Mouse (Mus musculus): ENCODE measurements at regions not wholly inside any gene's neighbourhood (a gene's known extent, or its start where the extent isn't known, plus 50 kb on each side); places are given as distances from the start of the nearest gene placed in this dataset.

DNA sequence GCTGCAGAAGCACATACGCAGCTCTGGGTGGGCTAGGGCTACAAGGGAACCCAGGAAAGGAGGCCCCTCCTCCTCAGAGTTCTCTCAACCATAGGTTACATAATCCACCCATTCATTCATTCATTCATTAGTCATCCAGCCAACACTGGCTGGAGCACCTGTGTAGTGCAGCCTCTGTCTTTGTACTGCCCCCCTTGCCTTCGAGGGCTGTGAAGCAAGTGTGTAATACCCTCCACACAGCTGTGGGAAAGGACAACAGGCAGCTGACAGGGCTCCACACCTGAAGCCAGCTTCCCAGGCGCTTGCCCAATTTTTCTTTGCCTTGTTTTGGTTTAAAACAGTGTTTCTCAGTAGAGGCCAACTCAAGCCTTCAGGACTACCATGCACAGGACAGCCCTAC lies 285.0 kb upstream of the Runx1 start:
- DNase-seq = no peak

DNA sequence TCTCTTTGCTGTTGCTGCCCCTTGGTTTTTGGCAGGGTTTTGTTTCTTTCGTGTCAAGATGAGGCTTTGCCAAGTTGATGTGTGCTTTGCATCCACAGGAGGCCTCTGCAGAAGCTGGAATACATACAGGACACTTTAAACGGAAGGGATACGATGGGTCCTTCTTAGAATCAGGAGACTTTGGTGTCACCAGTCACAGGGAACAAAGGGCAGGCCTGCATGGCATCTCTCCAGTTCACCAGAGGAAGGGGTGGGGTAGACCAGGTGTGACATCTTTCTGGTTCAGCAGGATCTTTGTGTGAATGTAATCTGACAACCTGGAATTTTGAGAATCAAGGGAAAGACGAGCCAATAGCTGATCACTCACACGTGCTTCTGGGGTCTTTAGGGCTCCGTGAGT lies 284.5 kb upstream of the Runx1 start:
- DNase-seq = no peak

DNA sequence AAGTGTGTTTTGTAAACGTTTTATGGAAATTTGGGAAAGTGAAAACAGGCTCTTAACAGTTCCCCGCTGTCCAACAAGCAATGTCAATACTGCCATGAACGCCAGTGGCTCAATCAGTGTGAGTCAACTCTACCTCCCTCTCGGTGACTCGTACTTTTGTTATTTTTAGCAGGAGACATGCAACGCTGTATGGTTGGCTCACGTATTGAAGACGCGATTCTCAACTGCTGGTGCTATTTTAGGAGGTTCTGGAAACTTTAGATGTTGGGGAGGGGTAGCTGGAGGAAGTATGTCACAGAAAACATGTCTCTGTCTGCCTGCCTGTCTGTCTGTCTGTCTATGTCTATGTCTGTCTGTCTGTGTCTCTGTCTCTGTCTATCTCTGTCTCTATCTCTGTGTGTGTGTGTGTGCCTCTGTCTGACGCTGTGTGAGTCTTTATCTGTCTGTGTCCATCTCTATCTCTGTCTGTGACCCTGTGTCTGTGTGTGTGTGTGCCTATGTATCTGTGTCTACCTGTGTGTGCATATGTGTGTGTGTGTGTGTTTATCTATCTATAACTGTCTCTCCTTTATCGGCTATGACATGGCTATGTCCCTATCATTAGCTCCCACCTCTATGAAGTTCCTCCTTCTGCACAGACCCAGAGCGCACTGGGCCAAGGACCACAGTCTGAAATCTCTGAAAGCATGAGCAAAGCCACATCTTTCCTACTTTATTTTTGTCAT lies 283.9 kb upstream of the Runx1 start:
- DNase-seq = no peak

DNA sequence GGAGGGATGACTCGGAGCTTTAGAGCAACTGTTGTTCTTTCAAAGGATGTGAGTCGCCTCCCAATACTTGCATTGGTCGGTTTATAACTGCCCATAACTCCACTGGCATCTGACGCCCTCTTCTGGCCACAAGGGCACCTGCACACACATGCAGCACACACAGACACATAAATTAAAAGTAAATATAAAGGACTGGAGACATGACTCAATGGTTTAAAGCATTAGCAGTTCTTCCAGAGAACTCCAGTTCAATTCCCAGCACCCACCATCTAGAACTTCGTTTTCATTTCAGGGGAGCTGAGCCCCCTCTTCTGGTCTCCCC lies 281.5 kb upstream of the Runx1 start:
- no peak for DNase-seq

- no peak for DNase-seq
These were observed 281.0 kb upstream of the Runx1 start for GRCm38 (mm10) chr16:93106811-93107523.

- no peak for DNase-seq
These were observed 276.2 kb upstream of the Runx1 start for GRCm38 (mm10) chr16:93102174-93102573.

DNA sequence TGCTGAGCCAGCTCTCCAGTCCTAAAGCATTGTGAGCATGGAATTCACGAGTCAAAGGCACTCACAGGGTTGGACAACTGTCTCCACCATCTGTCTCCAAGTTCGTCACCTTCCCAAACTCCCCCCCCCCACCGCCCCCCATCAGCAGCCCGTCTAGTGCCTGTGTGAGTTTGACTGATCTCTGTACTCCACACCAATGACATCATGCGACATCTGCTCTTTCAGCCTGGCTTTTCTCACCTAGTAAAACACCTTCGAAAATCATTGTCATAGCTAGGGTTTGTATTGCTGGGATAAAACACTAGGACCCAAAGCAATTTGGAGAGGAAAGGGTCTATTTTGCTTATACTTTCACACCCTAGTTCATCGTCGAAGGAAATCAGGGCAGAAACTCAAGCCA lies 272.1 kb upstream of the Runx1 start:
- DNase-seq = no peak

GRCm38 (mm10) chr16:93096175-93096574 lies 270.2 kb upstream of the Runx1 start:
- no peak for DNase-seq

GRCm38 (mm10) chr16:93092796-93093195 lies 266.8 kb upstream of the Runx1 start:
- DNase-seq = no peak

DNA sequence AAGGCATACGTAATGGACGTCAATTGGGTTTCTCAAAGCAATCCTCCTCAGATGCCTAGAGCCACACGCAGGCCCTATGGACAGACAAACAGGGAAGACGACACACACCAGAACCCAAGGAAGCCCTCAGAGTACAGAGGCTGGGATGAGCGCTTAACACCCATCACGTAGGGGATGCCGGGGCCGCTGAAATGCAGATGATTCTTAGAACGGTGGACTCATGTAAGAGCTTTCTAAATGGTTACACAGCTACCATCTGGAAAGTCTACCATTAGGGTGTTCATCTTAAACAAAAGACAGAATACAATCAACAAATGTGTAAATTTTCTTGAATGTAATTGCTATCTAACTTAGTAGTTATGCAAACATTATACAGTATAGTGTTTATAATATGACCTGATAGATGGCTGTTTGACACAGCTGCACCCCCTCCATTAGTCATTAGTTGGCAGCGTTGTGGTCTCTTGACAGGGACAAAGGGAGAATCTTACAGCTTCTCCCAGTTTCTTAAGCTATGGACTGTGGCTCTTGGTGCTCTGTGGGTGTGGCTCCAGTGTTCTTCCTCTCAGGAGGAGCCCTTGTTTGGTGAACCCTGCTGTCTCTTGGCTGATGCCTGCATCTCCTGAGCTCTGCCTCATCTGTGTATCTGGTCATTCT lies 259.4 kb upstream of the Runx1 start:
- DNase-seq = no peak

DNA sequence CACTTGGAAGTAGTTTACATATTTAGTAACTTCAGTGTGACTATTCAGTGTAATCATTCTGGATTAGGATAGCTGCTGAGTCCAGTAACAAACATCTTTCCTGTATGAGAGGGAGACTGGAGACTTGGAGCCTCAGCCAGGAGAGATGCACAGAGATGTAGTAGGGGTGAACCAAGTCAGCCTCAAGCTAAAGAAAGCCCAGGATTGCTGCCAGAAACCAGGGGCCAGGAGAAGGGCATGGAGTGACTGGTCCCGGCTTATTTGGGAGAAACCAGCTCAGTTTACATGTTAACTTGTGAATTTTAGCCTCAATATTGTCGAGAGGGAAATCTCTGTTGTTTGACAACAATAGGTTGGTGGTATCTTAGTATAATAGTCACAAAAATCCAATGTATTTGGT lies 257.8 kb upstream of the Runx1 start:
- DNase-seq = no peak

GRCm38 (mm10) chr16:93083142-93083541 lies 257.2 kb upstream of the Runx1 start:
- DNase-seq = no peak

DNA sequence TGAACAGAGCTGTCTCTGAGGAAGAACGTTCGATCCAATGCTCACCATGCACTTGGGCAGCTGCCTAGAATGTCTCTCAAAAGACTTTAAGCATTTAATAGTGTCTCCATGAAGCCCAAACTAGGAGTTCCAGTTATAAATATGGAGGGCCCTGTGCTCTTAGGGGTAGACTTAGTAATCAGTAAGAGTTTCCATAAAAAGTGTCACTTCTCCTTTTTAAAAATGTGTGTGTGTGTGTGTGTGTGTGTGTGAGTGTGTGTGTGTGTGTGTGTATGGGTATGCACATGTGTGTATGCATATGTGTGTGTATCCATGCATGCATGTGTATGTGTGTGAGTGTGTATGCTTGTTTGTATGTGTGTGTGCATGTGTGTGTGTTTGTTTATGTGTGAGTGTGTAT lies 255.6 kb upstream of the Runx1 start:
- DNase-seq = no peak

DNA sequence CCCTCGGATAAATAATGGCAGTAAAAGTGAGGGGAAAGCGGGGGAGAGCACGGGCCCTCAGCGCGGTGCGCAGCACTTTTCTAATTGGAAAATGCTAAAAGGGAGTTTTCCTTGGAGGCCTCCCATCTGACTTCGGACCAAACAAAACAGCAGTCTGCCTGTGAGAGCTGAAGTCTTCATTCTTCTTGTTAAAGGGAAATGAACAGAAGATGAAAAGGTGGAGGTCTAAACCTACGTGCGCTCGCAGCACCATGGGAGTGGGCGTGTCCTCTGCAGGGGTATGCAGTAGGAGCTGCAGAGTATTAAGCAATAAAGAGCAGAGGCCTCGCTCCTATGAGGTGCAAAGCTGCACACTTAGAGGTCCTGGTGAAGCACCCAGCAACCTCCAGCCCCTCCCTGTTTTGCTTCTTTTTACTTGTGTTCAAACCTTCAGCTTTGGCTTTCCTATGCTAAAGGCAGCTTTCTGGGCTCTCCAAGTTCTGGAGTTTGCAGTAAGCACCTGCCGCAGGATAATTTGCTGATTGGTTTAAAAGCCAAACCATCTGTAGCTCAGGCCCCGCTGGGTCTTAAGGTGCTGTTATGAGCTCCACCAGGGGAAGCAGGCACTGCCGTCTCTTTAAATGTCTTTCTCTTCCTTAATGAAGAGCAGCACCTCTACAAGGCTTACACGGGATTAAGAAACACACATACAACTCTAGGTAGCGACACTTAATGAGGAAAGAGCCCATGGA lies 253.9 kb upstream of the Runx1 start:
- no peak for DNase-seq

- no peak for DNase-seq
These were observed 253.0 kb upstream of the Runx1 start for GRCm38 (mm10) chr16:93078909-93079308.

DNA sequence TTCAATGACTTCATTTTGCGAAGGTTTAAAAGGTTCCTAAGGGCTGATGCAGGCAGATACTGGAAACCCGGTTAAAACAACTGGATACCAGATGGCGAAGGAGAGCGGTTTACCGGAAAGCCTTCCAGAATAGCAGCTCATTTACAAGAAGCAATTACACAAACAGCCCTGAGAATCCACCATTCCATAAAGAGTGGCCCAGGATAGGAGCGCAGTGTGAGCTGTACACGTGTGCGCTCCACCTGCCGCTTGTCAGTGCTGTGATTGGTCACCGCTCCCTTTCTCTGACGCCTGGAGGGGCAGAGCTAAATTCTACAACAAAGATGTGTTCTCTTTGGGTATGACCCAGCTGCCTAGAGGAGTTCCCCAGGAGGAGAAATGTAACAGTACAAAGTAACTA lies 249.5 kb upstream of the Runx1 start:
- DNase-seq = no peak

- no peak for DNase-seq
These were observed 246.2 kb upstream of the Runx1 start for GRCm38 (mm10) chr16:93072156-93072555.

DNA sequence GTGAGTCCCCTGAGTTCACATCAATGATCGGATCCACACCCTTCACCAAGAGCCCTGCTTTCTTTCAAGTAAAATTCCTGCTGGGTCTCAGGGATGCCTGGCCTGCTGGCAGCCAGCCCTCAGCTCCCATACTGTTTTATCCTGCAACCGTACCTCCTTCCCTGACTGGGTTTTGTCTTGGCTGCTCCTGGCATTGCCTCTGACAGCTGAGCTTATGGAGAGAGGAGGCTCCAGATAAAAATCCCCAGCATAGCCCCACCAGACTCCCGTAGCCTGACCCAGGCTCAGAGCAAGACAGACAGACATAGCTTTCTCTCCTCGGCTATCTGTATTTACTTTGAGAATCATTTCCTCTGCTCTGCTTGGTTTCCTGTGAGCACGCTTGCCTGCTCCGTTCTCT lies 245.8 kb upstream of the Runx1 start:
- DNase-seq = no peak

- no peak for DNase-seq
These were observed 240.9 kb upstream of the Runx1 start for GRCm38 (mm10) chr16:93066821-93067220.

DNA sequence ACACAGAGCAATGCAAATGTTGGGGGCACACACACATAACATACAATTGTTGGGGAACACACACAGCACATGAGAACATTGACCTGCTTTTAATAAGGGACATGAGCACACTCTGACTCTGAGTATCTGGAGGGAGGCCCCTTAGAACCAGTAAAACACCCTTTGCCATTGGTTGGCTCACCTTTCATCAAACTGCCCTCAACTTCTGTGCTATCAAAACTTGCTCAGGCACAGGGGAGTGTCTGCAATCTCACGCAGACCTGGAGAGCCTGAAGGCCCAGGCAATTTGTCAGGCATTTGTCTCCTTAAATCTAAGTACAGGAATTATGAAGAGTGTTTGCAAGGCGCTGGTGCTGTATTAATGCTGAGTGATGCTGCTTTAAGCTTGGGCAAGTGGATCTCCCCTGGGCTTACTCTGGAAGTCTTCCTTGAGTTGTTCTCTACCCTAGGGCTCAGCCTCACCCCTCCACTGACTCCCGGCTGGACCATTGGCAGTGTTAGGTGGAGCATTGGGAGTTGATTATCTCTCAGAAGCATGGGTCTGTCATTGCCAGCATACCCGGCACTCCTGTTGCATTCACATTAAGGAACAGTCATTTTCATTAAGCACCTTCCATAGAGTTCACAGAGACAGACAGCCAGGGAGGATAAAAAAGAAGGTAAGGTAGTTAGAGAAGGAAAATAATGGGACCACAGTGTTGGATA lies 235.7 kb upstream of the Runx1 start:
- DNase-seq = no peak

DNA sequence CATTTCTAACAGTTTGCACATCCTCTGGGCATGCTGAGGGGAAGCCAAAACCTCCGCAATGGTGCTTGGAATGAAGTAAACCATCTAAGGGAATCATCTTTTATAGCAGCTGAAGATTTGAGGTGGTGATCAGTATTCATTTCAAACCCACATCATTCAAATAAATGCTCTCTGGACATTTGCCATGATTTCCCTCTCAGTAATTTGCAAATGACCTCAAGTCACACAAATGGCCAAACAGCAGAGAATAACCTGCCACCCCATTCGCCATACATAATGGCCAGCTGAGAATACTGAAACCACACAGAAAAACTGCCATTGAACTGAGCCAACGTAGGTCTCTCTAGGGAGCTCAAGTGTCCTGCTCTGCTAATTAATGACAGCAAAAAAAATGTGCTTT lies 230.3 kb upstream of the Runx1 start:
- no peak for DNase-seq

- DNase-seq = no peak
These were observed 229.6 kb upstream of the Runx1 start for GRCm38 (mm10) chr16:93055545-93055944.

DNA sequence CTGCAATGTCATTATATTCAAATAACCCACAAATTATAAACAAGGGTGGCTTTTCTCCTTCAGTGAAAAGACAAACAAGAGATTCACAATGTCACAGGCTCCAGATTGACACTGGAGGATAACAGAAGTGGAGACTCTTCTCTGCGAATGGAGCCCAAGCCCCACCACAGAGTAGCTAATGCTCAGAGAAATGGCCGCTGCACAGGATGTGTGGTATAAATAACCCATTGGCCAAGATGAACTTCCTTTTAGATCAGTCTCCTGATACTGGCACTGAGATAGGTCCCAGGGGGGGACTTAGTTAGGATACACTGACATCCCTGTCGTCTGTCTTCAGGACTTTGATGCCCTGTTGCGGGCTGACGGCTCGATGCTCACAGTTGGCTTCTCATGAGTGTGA lies 225.3 kb upstream of the Runx1 start:
- no peak for DNase-seq
